Mouse (Mus musculus) cerebellum, adult 11-12 months (tissue): Measurements from ENCODE around the gene A1cf.

Experiments
- DNase-seq: peaks from one replicate; pipeline ENCODE4 v3.0.0; 2022

Gene A1cf

DNA sequence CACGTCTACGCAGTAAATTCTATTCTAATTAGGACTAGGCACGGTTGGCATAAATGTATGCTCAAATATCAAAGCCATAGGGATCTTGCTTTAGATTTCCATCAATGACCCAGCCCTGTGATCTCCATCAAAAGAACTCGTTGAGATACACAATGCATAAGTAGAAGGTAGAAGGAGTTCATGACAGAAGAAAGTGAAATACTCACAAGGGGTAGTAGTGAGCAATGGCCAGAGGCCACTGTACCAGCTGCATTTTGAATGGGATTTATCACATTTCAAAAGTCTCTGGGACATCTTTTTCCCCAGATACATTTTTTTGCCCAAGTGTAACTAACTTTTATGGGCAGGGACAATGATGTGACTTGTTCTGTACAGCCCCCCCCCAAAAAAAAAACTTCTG lies 85.7 kb downstream of the A1cf start:
- DNase-seq: no peak

DNA sequence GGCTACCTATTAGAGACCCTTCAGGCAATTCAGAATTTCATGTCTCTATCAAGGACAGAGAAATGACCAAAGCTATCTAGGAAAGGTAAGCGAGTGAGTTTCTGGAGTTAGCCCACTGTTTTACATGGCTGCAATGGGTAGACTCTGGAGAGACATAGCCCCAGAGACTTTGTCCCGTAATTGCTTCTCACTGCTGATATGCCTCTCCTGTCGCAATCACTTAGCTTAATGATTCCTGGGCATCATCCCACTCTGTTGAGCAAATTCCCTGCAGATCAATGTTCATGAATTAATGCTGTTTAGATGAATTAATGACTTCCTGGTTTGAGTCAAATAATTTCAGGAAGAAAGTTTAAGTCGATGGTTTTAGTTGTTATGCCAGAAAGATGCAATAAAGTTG lies 86.1 kb downstream of the A1cf start:
- no peak for DNase-seq

DNA sequence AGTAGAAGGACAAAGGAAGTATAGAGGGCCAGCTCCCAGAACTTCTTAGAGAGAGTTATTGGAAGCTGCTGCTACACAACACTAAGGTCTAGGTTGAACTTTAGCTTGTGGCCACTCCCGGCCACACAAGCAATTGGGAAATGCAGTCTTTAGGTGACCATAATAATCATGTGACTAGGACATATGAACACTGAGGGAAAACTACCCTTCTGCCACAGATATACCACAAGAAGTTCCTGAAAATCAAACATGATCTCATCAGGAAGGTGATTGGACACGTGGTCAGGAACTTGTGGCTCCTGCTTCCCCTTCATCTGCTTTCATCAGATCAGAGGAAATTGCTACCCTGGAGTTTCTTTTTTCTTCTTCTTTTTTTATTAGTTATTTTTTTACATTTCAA lies 87.8 kb downstream of the A1cf start:
- no peak for DNase-seq

DNA sequence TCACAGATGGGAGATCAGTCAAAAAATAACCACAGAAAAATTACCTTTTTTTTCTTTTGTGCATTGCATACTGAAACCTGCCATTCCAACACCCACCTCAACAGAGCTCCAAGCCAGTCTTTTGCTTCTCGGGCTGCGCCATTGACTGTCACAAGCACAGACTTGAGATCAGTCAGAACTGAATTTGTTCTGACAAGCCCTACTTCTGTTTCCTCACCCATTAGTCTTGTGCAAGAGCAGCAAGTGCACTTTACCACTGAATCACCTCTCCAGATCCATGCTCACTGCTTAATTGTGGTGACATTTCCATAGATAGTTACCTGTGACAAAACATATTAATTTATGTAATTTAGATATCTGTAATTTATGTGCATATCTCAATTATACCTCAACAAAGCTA lies 91.9 kb downstream of the A1cf start:
- DNase-seq: no peak

DNA sequence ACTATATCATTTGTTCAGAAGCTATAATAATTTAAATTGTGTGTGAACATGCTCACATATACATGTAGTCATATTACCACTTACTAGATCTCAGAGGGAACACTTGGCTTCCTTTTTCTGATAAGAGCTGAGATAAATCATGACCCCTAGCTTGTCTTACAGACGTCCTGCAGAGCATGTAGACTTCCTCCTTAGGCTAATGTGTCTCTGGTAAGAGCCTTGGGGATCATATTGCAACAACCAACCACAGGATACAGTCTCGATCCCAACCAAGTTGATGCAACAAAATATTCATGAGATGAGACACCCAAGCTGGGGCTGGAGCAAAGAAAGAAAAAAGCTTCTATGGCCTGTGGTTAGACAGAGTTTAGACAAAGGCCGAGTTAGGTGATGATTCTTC lies 94.6 kb downstream of the A1cf start:
- no peak for DNase-seq

DNA sequence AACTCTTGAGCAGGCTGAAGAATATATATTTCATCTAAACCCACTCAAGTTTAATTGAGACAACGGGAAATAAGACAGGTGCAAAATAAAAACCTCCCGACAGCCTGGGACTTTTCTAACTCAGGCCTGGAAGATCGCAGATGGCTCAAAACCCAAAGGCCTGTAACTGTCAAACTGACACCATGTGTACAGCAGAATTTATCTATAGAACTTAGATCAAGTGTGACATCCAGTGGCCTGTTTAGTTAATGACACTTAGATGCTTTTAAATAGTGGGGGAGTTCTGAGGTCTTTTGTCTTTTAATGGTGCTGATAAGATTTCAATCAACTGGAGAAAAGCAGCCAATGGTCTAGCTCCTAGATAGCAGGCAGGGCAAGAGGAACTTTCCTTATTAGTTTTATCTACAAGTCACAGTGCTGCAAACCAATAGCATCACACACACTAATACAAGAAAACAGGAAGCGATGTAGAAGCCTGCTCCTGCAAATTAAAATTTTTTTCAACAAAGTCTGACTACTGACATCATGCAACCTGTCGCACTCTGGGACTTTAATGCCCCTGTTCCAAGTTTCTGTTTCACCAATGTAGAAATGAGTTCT lies 99.5 kb downstream of the A1cf start:
- DNase-seq: no peak

DNA sequence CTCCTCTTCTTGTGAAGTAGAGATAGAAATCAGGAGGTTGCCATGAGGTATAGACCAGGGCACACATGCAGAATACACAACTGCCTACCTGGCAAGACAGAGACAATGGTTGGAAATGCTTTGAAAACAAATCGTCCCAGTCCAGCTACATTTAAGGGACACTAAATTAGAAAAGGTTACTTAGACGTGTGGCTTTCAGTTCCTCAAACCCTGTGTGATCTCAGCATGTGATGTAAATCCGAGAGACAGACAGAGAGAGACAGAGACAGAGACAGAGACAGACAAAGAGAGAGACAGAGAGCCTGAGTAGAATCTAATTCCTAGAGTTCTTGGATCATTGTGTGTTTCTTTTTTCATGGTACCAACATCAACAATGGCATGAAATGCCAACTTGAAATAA lies 102.8 kb downstream of the A1cf start:
- DNase-seq: no peak

DNA sequence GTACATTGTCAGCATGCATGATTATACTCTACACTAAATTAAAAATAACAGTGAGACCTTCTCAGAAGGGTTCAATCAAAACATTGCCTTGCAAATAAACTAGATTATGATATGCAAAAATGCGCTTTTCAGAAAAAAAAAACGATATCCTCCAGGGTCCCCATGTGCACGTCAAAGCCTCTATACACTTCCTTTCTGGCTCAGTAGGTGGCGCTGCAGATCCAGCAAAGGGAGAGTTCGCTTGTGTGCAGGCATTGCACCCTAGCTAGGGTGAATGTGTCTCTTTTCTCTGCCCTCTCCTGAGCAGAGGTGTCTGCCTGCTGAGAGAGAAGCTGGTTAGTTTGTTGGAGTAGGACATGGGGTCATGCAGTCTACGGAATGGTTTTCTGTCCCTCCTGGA lies 103.4 kb downstream of the A1cf start:
- DNase-seq: peak; percentile 37

DNA sequence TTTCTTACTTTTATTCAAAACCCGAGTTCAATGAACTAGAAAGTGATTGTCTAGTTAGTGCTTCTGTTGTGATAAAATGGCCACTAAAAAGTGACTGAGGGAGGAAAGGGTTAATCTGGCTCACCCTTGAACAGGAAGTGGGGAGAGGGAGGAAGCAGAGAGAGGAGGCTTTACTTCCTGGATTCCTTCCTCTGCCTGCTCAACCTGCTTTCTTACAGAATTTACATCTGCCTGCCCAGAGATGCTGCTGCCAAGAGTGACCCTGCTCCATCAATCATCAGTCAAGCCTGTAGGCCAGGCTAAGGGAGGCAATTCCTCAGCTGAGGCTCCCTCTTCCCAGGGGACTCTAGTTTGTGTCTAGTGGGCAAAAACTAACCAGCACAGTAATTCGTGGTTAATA lies 107.3 kb downstream of the A1cf start:
- no peak for DNase-seq

DNA sequence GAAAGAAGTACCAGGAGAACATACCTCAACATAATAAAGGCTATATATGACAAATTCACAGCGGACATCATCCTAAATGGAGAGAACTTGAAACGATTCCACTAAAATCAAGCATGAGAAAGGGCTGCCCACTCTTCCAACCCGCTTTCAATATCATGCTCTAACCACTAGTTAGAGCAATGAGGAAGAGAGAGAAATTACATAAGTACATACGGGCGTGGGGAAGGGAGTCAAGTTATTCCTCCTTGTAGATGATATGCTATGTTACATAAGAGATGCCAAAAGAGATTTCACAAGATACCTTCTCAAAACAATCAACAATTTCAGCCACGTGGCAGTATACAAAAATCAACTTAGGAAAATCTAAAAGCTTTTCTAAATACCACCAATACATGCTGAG lies 122.5 kb downstream of the A1cf start:
- DNase-seq: no peak

DNA sequence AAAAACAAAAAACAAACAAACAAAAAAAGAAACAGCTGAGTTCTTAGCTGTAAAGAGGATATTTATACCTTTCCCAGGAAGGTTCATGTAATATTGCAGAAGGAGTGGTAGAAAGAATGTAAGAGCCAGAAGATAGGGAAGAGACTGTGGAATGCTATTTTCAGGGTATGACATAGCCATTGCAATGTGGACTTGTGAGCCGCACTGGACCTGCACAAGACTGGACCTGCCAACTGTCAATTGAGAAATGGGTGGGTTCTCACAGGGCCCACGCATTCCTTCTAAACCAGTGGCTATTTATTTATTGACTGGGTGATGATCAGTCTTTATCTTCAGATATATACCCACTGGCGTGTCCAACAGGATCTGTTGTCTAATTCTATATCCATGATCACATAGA lies 128.4 kb downstream of the A1cf start:
- DNase-seq: no peak
